Mouse (Mus musculus) frontal cortex, postnatal 36 days (tissue): ENCODE measurements around the gene Gse1.

ENCODE experiments used
- DNase-seq, 2 experiments: peaks; one replicate each; pipeline ENCODE4 v3.0.0; 2022; ENCODE audit warnings: low spot score in 2 of 2

The Gse1 gene

GRCm38 (mm10) chr8:120227891-120228591 is at the start of gene Gse1:
TSS of gene Gse1 (plus strand) at chr8:120228456.
- peak in 1 of 2 experiments; percentile 67 for DNase-seq

GRCm38 (mm10) chr8:120179027-120179431 is 49.2 kb upstream of the Gse1 start:
- DNase-seq: peak; percentile 90 to 95

GRCm38 (mm10) chr8:120180445-120180970 is 47.7 kb upstream of the Gse1 start:
- DNase-seq: no peak

GRCm38 (mm10) chr8:120181274-120181673 is 47.0 kb upstream of the Gse1 start:
- DNase-seq: no peak

GRCm38 (mm10) chr8:120181861-120182414 is 46.3 kb upstream of the Gse1 start:
- DNase-seq: no peak

GRCm38 (mm10) chr8:120184366-120184765 is 43.9 kb upstream of the Gse1 start:
- no peak for DNase-seq

- no peak for DNase-seq
Measured at GRCm38 (mm10) chr8:120184850-120185792, 43.1 kb upstream of the Gse1 start.

GRCm38 (mm10) chr8:120186454-120186853 is 41.8 kb upstream of the Gse1 start:
- no peak for DNase-seq

GRCm38 (mm10) chr8:120188510-120188909 is 39.7 kb upstream of the Gse1 start:
- no peak for DNase-seq

- DNase-seq: no peak
Measured at GRCm38 (mm10) chr8:120189440-120189839, 38.8 kb upstream of the Gse1 start.

GRCm38 (mm10) chr8:120190107-120190809 is 38.0 kb upstream of the Gse1 start:
- no peak for DNase-seq

- peak; percentile 85 to 89 for DNase-seq
Measured at GRCm38 (mm10) chr8:120190810-120191413, 37.3 kb upstream of the Gse1 start.

- DNase-seq: no peak
Measured at GRCm38 (mm10) chr8:120191633-120192032, 36.6 kb upstream of the Gse1 start.

GRCm38 (mm10) chr8:120192118-120192517 is 36.1 kb upstream of the Gse1 start:
- no peak for DNase-seq

- no peak for DNase-seq
Measured at GRCm38 (mm10) chr8:120201351-120201750, 26.9 kb upstream of the Gse1 start.

- no peak for DNase-seq
Measured at GRCm38 (mm10) chr8:120202546-120202945, 25.7 kb upstream of the Gse1 start.

- no peak for DNase-seq
Measured at GRCm38 (mm10) chr8:120204736-120205360, 23.4 kb upstream of the Gse1 start.

GRCm38 (mm10) chr8:120205916-120206315 is 22.3 kb upstream of the Gse1 start:
- DNase-seq: no peak

- no peak for DNase-seq
Measured at GRCm38 (mm10) chr8:120207364-120207763, 20.9 kb upstream of the Gse1 start.

- no peak for DNase-seq
Measured at GRCm38 (mm10) chr8:120208113-120208512, 20.1 kb upstream of the Gse1 start.

GRCm38 (mm10) chr8:120211345-120211744 is 16.9 kb upstream of the Gse1 start:
- no peak for DNase-seq
